Mouse (Mus musculus) mouse trophoblast stem cell (cell line): ENCODE measurements around the gene Wdr49.
"Not testable (repeated sequence)": the region's sequence is repeated elsewhere in the genome, so short reads cannot be mapped to it uniquely, and the experiment has no call there.

Source experiments
- in situ Hi-C, 2 experiments: fragments of 300-500 bp; cut with MseI, MboI; formaldehyde crosslinking; loops; 2 replicates in 1 of 2; 3 replicates in 1 of 2; pipeline ENCODE4 v1.15.1; 2025

The Wdr49 gene

DNA sequence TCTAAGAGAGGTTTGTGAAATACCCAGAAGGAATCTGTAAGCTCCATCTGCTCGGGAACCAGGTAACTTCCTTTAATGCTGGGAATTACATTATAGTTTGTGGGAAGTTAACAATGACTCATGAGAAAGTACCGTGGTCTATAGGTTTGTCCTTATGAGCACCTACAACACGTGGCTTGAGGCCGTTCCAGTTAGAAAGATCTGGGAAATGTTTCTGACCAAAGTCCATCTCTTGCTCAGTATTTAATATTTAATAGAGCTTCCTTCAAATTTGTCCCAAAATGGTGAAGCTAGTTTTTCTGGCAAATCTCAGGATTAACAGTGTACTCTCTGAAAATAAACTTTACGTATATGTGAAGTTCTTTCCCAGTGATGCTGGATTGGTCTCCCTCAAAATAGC, 177.3 kb downstream of the Wdr49 start:
- in situ Hi-C loops, result no loop called here

DNA sequence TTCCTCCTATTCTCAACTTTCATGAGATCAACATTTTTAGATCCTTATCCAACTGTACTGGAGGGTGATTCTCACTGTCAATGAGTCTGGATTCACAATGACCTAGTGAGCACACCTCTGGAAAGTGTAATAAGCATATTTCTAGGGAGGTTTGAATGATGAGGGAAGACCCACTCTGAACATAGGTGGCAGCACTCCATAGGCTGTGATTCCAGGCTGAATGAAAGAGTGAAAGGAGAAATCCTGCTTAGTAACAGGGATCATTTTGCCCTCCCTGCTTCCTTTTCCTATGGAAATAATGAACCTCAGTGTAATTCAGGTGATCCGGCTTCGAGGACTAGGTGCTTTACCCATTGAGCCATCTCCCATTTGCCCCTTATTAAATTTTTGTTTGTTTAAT, 180.9 kb downstream of the Wdr49 start:
- in situ Hi-C loops, result no loop called here

DNA sequence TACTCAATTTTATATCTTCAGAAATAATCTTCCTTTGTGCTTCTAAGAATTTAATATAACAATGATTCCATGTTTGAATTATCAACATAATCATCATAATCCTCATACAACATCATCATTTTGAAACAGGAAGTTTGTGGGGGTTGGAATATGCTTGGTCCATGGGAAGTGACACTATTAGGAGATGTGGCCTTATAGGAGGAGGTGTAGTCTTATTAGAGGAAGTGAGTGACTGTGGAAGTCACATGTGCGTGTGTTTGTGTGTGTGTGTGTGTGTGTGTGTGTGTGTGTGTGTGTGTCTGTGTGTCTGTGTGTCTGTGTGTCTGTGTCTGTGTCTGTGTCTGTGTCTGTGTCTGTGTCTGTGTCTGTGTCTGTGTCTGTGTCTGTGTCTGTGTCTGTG, 182.5 kb downstream of the Wdr49 start:
- in situ Hi-C loops, result not testable (repeated sequence)

DNA sequence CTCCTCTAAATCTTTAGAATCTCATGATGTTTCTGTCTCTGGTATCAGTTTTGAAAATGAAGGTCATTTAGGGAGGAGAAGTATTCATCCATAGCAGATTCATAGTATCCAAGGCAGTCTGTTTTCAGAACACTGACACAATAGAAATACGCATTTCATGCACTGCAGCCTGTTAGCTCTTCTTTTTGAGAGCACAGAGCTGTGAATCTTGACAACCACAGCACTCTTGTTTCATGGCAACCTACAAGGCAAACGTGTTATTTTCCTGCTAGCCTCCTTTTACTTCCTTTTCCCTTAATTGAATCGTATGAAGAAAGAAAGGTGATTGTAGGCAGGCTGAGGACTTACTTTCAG, 184.2 kb downstream of the Wdr49 start:
- in situ Hi-C loops, result no loop called here

DNA sequence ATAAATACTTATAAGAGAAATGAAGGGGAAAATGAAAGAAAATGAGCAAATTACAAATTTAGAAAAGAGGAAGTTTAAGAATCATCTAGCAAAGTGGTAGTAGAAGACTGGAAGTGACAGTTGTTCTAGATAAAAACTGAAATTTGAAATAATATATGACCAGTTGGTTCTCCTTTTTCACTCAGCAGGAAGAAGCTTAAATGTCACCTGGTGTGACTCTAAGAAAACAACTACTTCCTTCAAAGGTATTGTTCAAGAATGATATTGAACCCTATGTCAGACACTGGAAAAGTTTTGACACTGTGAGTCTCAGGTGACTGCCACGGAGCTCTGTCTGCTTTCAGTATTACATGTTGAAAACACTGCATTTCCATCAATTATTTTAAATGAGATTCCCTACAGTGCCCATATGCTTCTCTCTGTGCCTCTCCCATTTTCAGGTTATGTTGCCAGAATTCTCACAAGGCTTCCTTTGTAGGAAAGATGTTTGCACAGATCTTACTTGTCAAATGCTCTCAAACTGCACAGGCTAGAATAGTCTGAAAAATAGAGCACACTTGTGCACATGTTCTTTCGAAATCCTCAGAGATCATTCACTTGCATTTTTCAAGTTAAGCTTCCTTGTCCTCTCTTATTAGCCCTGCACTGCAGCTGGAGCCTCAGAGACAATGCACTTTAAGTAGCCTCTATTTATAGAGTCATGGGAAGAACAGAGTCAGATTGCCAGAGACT, 184.8 kb downstream of the Wdr49 start:
- in situ Hi-C loops, result no loop called here

DNA sequence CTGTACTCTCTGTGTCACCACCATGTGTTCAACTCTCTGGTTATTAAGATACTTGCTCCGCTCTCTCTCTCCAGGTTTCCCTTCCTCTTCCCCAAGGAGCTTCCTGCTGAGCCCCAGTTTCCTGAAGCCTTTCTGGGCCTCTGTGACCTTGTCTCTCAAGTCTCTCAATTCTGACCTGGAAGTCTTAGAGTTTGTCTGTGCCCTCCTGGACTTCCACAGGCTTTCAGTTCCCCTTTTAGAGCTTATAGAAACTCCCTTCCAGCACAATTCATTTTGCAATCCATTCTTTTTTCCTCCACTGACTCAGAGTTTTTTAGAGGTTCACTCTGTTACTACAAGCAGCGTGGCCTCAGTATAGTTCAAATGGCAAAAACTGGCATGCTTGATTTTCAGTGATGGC, 188.7 kb downstream of the Wdr49 start:
- in situ Hi-C loops, result no loop called here

DNA sequence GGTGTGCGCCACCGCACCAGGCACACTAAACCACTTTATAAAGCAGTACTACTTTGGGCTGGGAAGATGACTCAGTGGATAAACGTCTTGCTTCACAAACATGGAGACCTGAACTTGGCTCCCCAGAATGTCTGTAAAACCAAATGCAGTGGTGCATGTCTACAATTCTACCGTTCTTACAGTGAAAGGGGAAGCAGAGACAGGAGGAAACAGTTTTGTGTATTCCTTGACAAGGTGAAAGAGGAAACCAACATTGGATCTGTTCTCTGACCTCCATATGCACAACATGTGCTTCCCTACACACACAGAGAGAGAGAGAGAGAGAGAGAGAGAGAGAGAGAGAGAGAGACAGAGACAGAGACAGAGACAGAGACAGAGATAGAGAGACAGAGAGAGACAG, 204.5 kb downstream of the Wdr49 start:
- in situ Hi-C loops, result no loop called here

DNA sequence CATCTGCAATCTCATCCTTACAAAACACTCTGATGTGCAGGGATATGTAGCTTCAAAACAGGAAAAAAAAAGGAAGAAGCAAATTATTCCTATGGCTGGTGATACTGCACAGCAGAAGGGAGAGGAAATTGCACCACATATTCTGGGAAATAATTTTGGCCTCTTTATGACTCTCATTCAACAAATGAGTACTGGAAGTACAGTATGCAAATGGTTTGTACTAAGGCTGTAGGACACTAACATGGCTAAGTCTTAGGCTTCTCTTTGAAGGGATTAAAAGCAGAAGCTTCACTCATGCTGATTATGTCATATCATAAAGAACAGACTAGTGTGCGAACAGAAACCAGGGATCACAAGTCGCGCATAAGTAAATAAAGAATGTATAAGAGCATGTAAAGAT, 205.4 kb downstream of the Wdr49 start:
- in situ Hi-C loops, result no loop called here

DNA sequence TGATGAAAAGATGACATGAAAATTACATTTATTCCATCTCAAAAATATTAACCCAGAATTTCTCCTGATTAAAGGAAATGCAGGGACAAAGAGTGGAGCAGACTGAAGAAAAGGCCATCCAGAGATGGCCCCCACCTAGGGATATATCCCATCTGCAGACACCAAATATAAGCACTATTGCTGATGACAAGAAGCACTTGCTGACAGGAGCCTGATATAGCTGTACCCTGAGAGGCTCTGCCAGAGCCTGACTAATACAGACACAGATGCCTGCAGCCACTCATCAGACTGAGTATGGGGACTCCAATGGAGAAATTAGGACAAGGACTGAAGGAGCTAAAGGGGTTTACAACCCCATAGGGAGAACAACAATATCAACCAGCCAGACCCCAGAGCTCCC, 206.8 kb downstream of the Wdr49 start:
- in situ Hi-C loops, result no loop called here

DNA sequence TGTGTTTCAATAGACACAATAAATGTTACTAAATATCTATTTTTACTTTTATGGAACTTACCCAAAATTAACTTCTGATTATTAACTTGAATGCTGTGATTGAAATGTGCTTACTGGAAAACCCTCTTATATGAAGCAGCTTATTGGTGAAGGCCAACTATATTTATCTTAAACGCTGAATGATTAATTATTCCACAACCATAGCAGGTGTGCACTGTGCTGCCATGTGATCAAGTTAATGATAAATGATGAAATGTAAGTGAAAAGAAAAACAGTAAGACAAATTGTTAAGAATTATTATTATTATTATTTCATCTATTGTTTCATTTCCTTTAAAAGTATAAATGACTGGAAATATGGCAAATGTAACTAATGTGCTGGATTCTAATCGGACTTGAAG, 212.0 kb downstream of the Wdr49 start, which contains the start of gene Serpini2:
Gene Serpini2 (minus strand): TSS at position 101 of the 400 bp plus-strand sequence.
- in situ Hi-C loops, result no loop called here

DNA sequence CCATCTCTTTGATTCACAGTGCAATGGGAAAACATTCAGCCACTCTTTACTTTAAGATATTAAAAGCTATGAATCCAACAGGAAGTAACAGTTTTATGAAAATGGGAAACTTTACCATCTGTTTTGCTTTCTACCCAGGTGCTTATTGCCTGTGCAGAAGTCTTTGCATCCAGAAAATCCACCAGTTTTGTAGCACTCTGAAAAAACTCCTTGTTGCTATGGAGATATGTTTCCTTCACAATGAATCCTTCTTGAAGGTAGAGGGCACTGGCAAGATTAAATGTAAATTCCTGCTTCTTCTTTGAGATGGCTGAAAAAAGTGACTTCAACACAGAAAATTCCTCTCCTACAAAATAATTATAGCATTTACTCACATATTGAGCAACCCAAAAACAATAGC, 222.6 kb downstream of the Wdr49 start:
- in situ Hi-C loops, result no loop called here
